Mouse (Mus musculus): ENCODE measurements around the gene Gh.
A peak's percentile ranks its signal among the peaks of the same experiment; 100 is the strongest.
"Not testable (repeated sequence)": the region's sequence is repeated elsewhere in the genome, so short reads cannot be mapped to it uniquely, and the experiment has no call there.

Gh gene

GRCm38 (mm10) chr11:106301765-106302164 lies at the start of gene Gh:
Gene Gh (minus strand): TSS chr11:106301865.
- DNase-seq (ENCODE audit: low read depth in 1 of 2, low spot score in 2 of 2) = no peak

GRCm38 (mm10) chr11:106351253-106351652 lies 49.6 kb upstream of the Gh start:
- no peak for DNase-seq (ENCODE audit: low read depth in 1 of 2, low spot score in 2 of 2)

GRCm38 (mm10) chr11:106350853-106351252 lies 49.2 kb upstream of the Gh start:
- no peak for DNase-seq (ENCODE audit: low read depth in 1 of 2, low spot score in 2 of 2)

- no peak for DNase-seq (ENCODE audit: low read depth in 1 of 2, low spot score in 2 of 2)
Observed at GRCm38 (mm10) chr11:106349772-106350171, 48.1 kb upstream of the Gh start.

- no peak for DNase-seq (ENCODE audit: low read depth in 1 of 2, low spot score in 2 of 2)
Observed at GRCm38 (mm10) chr11:106344910-106345309, 43.2 kb upstream of the Gh start.

- no peak for DNase-seq (ENCODE audit: low read depth in 1 of 2, low spot score in 2 of 2)
Observed at GRCm38 (mm10) chr11:106340990-106341520, 39.4 kb upstream of the Gh start.

- DNase-seq (ENCODE audit: low read depth in 1 of 2, low spot score in 2 of 2) = not testable (repeated sequence)
Observed at GRCm38 (mm10) chr11:106339323-106339722, 37.7 kb upstream of the Gh start.

GRCm38 (mm10) chr11:106338870-106339269 lies 37.2 kb upstream of the Gh start:
- DNase-seq (ENCODE audit: low read depth in 1 of 2, low spot score in 2 of 2) = no peak

- DNase-seq (ENCODE audit: low read depth in 1 of 2, low spot score in 2 of 2) = no peak
Observed at GRCm38 (mm10) chr11:106338029-106338428, 36.4 kb upstream of the Gh start.

- DNase-seq (ENCODE audit: low read depth in 1 of 2, low spot score in 2 of 2) = no peak
Observed at GRCm38 (mm10) chr11:106334066-106334465, 32.4 kb upstream of the Gh start.

GRCm38 (mm10) chr11:106332458-106332857 lies 30.8 kb upstream of the Gh start:
- DNase-seq (ENCODE audit: low read depth in 1 of 2, low spot score in 2 of 2) = no peak

GRCm38 (mm10) chr11:106329682-106330081 lies 28.0 kb upstream of the Gh start:
- DNase-seq (ENCODE audit: low read depth in 1 of 2, low spot score in 2 of 2) = peak in 1 of 2 experiments; percentile 24

GRCm38 (mm10) chr11:106329128-106329527 lies 27.5 kb upstream of the Gh start:
- no peak for DNase-seq (ENCODE audit: low read depth in 1 of 2, low spot score in 2 of 2)

GRCm38 (mm10) chr11:106328521-106328920 lies 26.9 kb upstream of the Gh start:
- DNase-seq (ENCODE audit: low read depth in 1 of 2, low spot score in 2 of 2) = no peak

- DNase-seq (ENCODE audit: low read depth in 1 of 2, low spot score in 2 of 2) = no peak
Observed at GRCm38 (mm10) chr11:106326475-106326874, 24.8 kb upstream of the Gh start.

GRCm38 (mm10) chr11:106325566-106326206 lies 24.0 kb upstream of the Gh start:
- DNase-seq (ENCODE audit: low read depth in 1 of 2, low spot score in 2 of 2) = peak in 1 of 2 experiments; percentile 30

GRCm38 (mm10) chr11:106324858-106325257 lies 23.2 kb upstream of the Gh start:
- DNase-seq (ENCODE audit: low read depth in 1 of 2, low spot score in 2 of 2) = no peak

GRCm38 (mm10) chr11:106318406-106319366 lies 17.0 kb upstream of the Gh start:
- DNase-seq (ENCODE audit: low read depth in 1 of 2, low spot score in 2 of 2) = no peak

- no peak for DNase-seq (ENCODE audit: low read depth in 1 of 2, low spot score in 2 of 2)
Observed at GRCm38 (mm10) chr11:106317801-106318200, 16.1 kb upstream of the Gh start.

- DNase-seq (ENCODE audit: low read depth in 1 of 2, low spot score in 2 of 2) = no peak
Observed at GRCm38 (mm10) chr11:106316416-106316815, 14.8 kb upstream of the Gh start.

GRCm38 (mm10) chr11:106314333-106314812 lies 12.7 kb upstream of the Gh start, which contains the start of gene Cd79b:
Gene Cd79b (minus strand): TSS chr11:106314762.
- DNase-seq (ENCODE audit: low read depth in 1 of 2, low spot score in 2 of 2) = no peak

GRCm38 (mm10) chr11:106313533-106313932 lies 11.9 kb upstream of the Gh start:
- no peak for DNase-seq (ENCODE audit: low read depth in 1 of 2, low spot score in 2 of 2)

All from monocyte, adult 2 months (primary cell).